Mouse (Mus musculus) kidney, postnatal 0 days (tissue): ENCODE data around the gene Sall2. TPM values are rescaled to one million over a fixed set of nuclear protein-coding genes. Genes with fewer than 3 reads are reported as not detected.
"Not testable (repeated sequence)": the region's sequence is repeated elsewhere in the genome, so short reads cannot be mapped to it uniquely, and the experiment has no call there.

Source experiments
- ATAC-seq: fragments of 200-750 bp; cut with Nextera tagmentation; replicated peaks from 2 replicates; pipeline ENCODE4 v1.8.0; 2017; ENCODE audit warnings: low read depth, moderate number of reproducible peaks, moderate TSS enrichment, moderate library complexity; ENCODE audit not compliant: low FRiP score
- DNase-seq: peaks from one replicate; pipeline ENCODE4 v3.0.0-alpha.2; 2016; ENCODE audit warnings: low spot score
- H3K27ac ChIP-seq: fragments of 300-500 bp; sonication (generic); 2 replicates; pipeline ENCODE4 v1.5.1; 2014; ENCODE audit warnings: mild to moderate bottlenecking
- H3K27me3 ChIP-seq: fragments of 300-500 bp; sonication (generic); 2 replicates; pipeline ENCODE4 v1.6.1; 2014; ENCODE audit warnings: low read length, mixed read lengths; ENCODE audit not compliant: insufficient read depth
- H3K36me3 ChIP-seq: fragments of 300-500 bp; sonication (generic); 2 replicates; pipeline ENCODE4 v1.6.1; 2014; ENCODE audit warnings: low read length, mixed read lengths; ENCODE audit not compliant: insufficient read depth
- H3K4me1 ChIP-seq: fragments of 300-500 bp; sonication (generic); replicated peaks from 2 replicates; pipeline ENCODE4 v1.6.1; 2014; ENCODE audit warnings: antibody characterized with exemption, low read length, mixed read lengths; ENCODE audit not compliant: insufficient read depth
- H3K4me2 ChIP-seq: fragments of 300-500 bp; sonication (generic); 2 replicates; pipeline ENCODE4 v1.6.1; 2014; ENCODE audit warnings: mild to moderate bottlenecking, low read length, moderate library complexity, mixed read lengths
- H3K4me3 ChIP-seq: fragments of 300-500 bp; sonication (generic); replicated peaks from 2 replicates; pipeline ENCODE4 v1.5.1; 2014; ENCODE audit warnings: low read depth, low read length
- H3K9ac ChIP-seq: fragments of 300-500 bp; sonication (generic); 2 replicates; pipeline ENCODE4 v1.6.1; 2014; ENCODE audit warnings: low read depth, low read length
- H3K9me3 ChIP-seq: fragments of 300-500 bp; sonication (generic); replicated peaks from 2 replicates; pipeline ENCODE4 v1.6.1; 2016; ENCODE audit warnings: low read length, inconsistent platforms, mixed read lengths
- CTCF ChIP-seq: IDR thresholded peaks from 2 replicates; pipeline ENCODE4 v1.5.1; 2016; ENCODE audit warnings: antibody characterized with exemption, low read depth, mild to moderate bottlenecking, moderate library complexity
- WGBS: fragments of 180-500 bp; shearing (Covaris S2); extraction: QIAGEN DNeasy Blood & Tissue Kit; methylation state at CpG from one replicate; pipeline ENCODE4 v1.1.7; 2014; 5-methylcytosine and 5-hydroxymethylcytosine counted together
- polyA plus RNA-seq: library from polyadenylated mRNA; unstranded; fragments of >200 nt; fragmentation: Nextera tagmentation; extraction: Ambion mirVana; gene quantifications from 2 replicates; pipeline ENCODE4 v1.2.1, GENCODE M21; 2015

Sall2 gene
- polyA plus RNA-seq, 1 experiment from 2014 or later = 20.9 TPM

DNA sequence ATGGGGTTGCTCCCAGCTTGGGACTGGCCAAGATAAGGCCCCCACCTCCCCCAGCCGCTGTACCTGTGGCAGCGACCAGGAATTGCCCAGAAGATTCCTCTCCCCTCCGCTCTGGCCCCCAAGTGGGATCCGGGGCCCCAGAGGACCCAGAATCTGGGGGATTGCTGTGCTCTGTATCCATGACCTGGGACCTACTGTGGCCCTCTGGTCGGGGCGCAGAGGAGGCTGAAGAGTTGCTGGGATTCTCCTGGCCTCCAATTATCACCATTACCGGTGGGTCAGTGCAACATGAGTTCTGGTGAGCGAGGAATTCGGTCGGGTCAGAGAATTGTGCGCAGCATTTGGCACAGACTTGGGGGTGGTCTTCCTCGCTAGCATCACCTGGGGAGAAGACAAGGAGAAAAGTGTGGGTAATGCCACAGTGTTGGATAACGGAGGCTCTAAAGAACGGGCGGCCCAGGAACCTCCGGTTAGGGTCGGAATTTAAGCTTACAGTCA lies 13.2 kb downstream of the Sall2 start:
- DNase-seq = no peak
- H3K36me3 ChIP-seq = peaks cover 11% of the 10 kb centered on the region; the same call in 1 of the 2 replicates
- H3K4me1 ChIP-seq = peaks cover 25% of the 10 kb centered on the region
- H3K4me3 ChIP-seq = peak overlapping the region; percentile 73
- no peak for TF ChIP-seq CTCF
- H3K4me2 ChIP-seq = peak overlapping the region; percentile 88
- 5% methylated on average over 17 of the region's 17 CpGs for WGBS
- no peaks in the 10 kb centered on the region for H3K27me3 ChIP-seq
- H3K9me3 ChIP-seq = no peaks in the 10 kb centered on the region
- H3K9ac ChIP-seq = peak overlapping the region; percentile 90
- peak overlapping the region; percentile 93 for H3K27ac ChIP-seq
- ATAC-seq = no peak

DNA sequence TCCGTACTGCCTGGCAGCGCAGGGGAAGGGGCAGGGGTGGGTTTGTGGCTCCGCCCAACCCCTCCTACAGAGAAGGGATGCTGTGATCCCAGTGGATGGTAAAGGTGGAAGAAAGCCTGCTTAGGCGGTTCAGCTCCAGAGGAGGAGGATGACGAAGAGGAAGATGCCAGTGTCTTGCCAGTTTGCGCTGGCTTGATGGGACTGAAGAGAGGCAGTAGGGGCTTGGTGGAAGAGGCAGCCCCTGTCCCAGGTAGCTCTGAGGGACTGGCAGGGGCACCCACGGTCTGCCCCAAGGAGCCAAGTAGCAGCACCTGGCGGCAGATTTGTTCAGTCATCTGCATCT lies 13.8 kb downstream of the Sall2 start:
- H3K27me3 ChIP-seq = no peaks in the 10 kb centered on the region
- ATAC-seq (no peak), DNase-seq (peak; percentile 15)
- peak overlapping the region; percentile 90; the same call in 1 of the 2 replicates for H3K9ac ChIP-seq
- peaks cover 25% of the 10 kb centered on the region for H3K4me1 ChIP-seq
- 45% methylated on average over 8 of the region's 8 CpGs for WGBS
- peak overlapping the region; percentile 88 for H3K4me2 ChIP-seq
- H3K4me3 ChIP-seq = peak overlapping the region; percentile 73
- peaks cover 11% of the 10 kb centered on the region; the same call in 1 of the 2 replicates for H3K36me3 ChIP-seq
- H3K27ac ChIP-seq = no peak overlapping the region
- no peak for TF ChIP-seq CTCF
- H3K9me3 ChIP-seq = no peaks in the 10 kb centered on the region

DNA sequence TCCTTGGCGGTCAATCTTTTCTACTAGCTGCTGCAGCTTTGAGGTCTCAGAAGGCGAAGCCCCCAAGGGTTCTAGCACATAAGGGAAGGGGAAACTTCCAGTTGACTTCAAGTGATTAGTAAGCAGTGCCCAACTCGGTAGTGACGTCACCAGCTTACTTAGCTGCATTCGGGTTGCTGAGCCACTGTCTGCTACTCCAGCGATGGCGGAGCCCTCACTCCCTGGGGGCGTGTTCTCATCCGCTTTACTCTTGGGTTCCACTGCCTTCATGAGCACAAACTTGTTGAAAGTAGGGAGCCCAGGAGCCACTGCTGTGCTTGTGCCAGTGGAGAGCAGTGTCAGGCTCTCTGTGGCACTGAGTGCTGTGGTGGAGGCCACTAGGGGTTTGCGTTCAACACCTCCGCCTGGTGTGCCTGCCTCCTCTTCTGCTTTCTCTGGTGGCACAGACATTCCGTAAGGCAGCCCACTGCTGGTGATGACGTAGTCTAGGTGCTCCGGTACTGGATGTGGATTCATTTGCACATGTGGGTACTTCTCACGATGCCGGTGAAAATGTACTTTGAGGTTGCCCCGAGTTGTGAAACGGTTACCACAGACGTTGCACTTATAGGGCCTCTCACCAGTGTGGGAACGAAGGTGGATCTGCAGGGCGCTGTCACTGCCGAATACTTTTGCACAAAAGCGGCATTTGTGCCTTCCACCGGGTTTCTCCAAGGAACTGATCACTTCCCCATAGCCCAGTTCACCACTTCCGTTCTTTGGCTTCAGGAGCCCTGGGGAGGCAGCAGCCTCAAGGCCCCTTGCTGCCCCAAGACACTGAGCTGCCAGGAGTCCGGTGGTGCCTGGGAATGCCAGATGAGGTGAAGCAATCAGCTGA lies 14.4 kb downstream of the Sall2 start:
- H3K4me1 ChIP-seq = peaks cover 23% of the 10 kb centered on the region
- peaks cover 11% of the 10 kb centered on the region; the same call in 1 of the 2 replicates for H3K36me3 ChIP-seq
- H3K27ac ChIP-seq = no peak overlapping the region
- no peaks in the 10 kb centered on the region for H3K27me3 ChIP-seq
- no peak overlapping the region for H3K4me3 ChIP-seq
- 86% methylated on average over 26 of the region's 26 CpGs for WGBS
- ATAC-seq (no peak), DNase-seq (no peak)
- no peaks in the 10 kb centered on the region for H3K9me3 ChIP-seq
- no peak for TF ChIP-seq CTCF
- no peak overlapping the region for H3K9ac ChIP-seq
- peak overlapping the region; percentile 88 for H3K4me2 ChIP-seq

DNA sequence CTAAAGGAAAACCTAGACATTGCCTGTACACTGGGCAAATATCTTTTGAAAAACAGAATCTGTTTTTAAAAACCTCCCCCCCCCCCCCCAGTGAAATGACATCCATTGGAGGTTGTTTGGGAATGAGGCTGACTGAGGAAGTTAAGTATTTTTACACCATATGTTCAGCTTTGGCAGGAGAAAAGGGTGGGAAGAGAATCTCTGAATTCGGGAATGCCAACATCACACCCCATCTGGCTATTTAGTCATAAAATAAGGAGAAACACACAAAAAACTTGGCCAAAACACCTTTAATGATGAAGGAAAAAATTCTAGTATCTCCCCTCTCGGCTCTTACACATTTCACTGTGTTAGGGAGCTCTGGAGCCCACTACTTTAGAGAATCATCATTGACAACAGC lies 17.7 kb downstream of the Sall2 start:
- H3K4me3 ChIP-seq = no peak overlapping the region
- no peak overlapping the region for H3K27ac ChIP-seq
- peaks cover 11% of the 10 kb centered on the region; the same call in 1 of the 2 replicates for H3K36me3 ChIP-seq
- H3K4me1 ChIP-seq = peaks cover 19% of the 10 kb centered on the region
- no peaks in the 10 kb centered on the region for H3K27me3 ChIP-seq
- no peak for ATAC-seq
- no peak for TF ChIP-seq CTCF
- WGBS = 88% methylated on average over 2 of the region's 2 CpGs
- H3K4me2 ChIP-seq = no peak overlapping the region
- no peak overlapping the region for H3K9ac ChIP-seq
- DNase-seq = no peak
- no peaks in the 10 kb centered on the region for H3K9me3 ChIP-seq

DNA sequence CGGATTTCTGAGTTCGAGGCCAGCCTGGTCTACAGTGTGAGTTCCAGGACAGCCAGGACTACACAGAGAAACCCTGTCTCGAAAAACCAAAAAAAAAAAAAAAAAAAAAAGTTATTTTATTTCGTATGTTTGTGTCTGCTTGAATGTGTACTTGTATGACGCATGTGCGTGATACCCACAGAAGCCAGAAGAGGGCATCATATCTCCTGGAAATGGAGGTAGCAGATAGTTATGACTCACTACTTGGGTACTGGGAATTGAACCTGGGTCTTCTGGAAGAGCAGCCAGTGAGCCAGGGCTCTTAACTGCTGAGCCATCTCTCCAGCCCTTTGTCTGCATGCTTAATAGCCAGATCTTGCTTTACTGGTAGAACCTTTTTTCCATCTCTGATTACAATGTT lies 18.2 kb downstream of the Sall2 start:
- not testable (repeated sequence) for H3K9me3 ChIP-seq, H3K27me3 ChIP-seq, H3K27ac ChIP-seq, H3K4me2 ChIP-seq, H3K4me3 ChIP-seq, DNase-seq, ATAC-seq, H3K9ac ChIP-seq
- H3K4me1 ChIP-seq = peaks cover 18% of the 10 kb centered on the region
- peaks cover 11% of the 10 kb centered on the region; the same call in 1 of the 2 replicates for H3K36me3 ChIP-seq
- peak; percentile 34; the same call in 1 of the 2 replicates for TF ChIP-seq CTCF
- 90% methylated on average over 5 of the region's 6 CpGs for WGBS

DNA sequence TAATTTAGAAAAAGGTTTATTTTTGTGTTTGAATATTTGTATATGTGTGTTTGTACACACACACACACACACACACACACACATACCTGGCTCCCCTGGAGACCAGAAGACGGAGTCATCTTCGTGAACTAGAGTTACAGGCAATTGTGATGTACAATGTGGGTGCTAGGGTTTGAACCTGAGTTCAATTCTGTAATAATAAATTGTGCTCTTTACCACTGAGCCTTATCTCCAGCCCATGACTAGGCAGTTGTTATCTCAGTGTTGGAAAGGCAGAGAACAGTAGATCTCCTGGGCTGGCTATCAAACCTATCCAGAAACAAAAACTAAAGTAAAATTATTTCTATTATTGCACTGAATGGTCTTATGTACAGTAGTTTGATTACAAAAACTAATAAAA lies 22.5 kb downstream of the Sall2 start:
- WGBS = 93% methylated on average over 2 of the region's 2 CpGs
- Histone ChIP-seq H3K4me2 (no peak overlapping the region), H3K4me3 (no peak overlapping the region), H3K36me3 (no peaks in the 10 kb centered on the region), H3K27me3 (no peaks in the 10 kb centered on the region), H3K4me1 (peaks cover 3% of the 10 kb centered on the region; the same call in 1 of the 2 replicates), H3K27ac (no peak overlapping the region), H3K9me3 (no peaks in the 10 kb centered on the region), H3K9ac (no peak overlapping the region)
- TF ChIP-seq CTCF = no peak
- DNase-seq = no peak
- no peak for ATAC-seq
